Mouse (Mus musculus) ES-E14 (cell line): ENCODE data around the gene Mlst8. TPM values are rescaled to one million over a fixed set of nuclear protein-coding genes. Genes with fewer than 3 reads are reported as not detected.

Experiments used
- DNase-seq: peaks from one replicate; pipeline ENCODE4 v3.0.0-alpha.2; 2013; ENCODE audit warnings: low read depth, low spot score
- H3K27ac ChIP-seq: 2 replicates; pipeline ENCODE4 v1.5.1; 2012; ENCODE audit warnings: low read depth, mild to moderate bottlenecking, low read length, moderate library complexity, mixed read lengths; ENCODE audit not compliant: poor library complexity, insufficient read depth, severe bottlenecking
- H3K36me3 ChIP-seq: 2 replicates; pipeline ENCODE4 v1.6.1; 2012; ENCODE audit warnings: mild to moderate bottlenecking, low read length, moderate library complexity, mixed read lengths; ENCODE audit not compliant: control insufficient read depth, poor library complexity, insufficient read depth, severe bottlenecking
- H3K4me1 ChIP-seq, 2 experiments: fragments of 150-350 bp in 1 of 2; sonication (generic) in 1 of 2; 2 replicates each; pipeline ENCODE4 v1.6.1; 2012; ENCODE audit warnings: low read length in 2 of 2, mild to moderate bottlenecking in 1 of 2, mixed read lengths in 1 of 2; ENCODE audit not compliant: control insufficient read depth in 2 of 2, insufficient read depth in 2 of 2, poor library complexity in 1 of 2
- H3K4me3 ChIP-seq, 2 experiments: fragments of 150-350 bp in 1 of 2; sonication (generic) in 1 of 2; 2 replicates each; pipeline ENCODE4 v1.5.1; 2012; ENCODE audit warnings: low read length in 2 of 2, low read depth in 1 of 2, mild to moderate bottlenecking in 1 of 2, mixed read lengths in 1 of 2; ENCODE audit not compliant: insufficient read depth in 1 of 2, poor library complexity in 1 of 2, severe bottlenecking in 1 of 2
- H3K9ac ChIP-seq: 2 replicates; pipeline ENCODE4 v1.6.1; 2012; ENCODE audit warnings: low read depth, mild to moderate bottlenecking, low read length, mixed read lengths; ENCODE audit not compliant: poor library complexity, insufficient read depth, severe bottlenecking
- H3K9me3 ChIP-seq: fragments of 150-350 bp; sonication (generic); 2 replicates; pipeline ENCODE4 v1.6.1; 2012; ENCODE audit warnings: low read depth, mild to moderate bottlenecking, low read length; ENCODE audit not compliant: control insufficient read depth, insufficient read depth
- CHD2 ChIP-seq: IDR thresholded peaks from 2 replicates; pipeline ENCODE4 v1.6.1; 2014; ENCODE audit warnings: mild to moderate bottlenecking, low read depth, low read length, inconsistent platforms
- HCFC1 ChIP-seq: IDR thresholded peaks from 2 replicates; pipeline ENCODE4 v1.6.1; 2012; ENCODE audit warnings: low read length, inconsistent platforms, borderline replicate concordance; ENCODE audit not compliant: insufficient read depth
- MAFK ChIP-seq: IDR thresholded peaks from 2 replicates; pipeline ENCODE4 v1.6.1; 2014; ENCODE audit warnings: mild to moderate bottlenecking, low read depth, low read length, inconsistent platforms; ENCODE audit not compliant: insufficient read depth
- ZC3H11A ChIP-seq: IDR thresholded peaks from 2 replicates; pipeline ENCODE4 v1.6.1; 2012; ENCODE audit warnings: low read depth, mild to moderate bottlenecking, inconsistent platforms, low read length, borderline replicate concordance
- ZNF384 ChIP-seq: IDR thresholded peaks from 2 replicates; pipeline ENCODE4 v1.6.1; 2012; ENCODE audit warnings: low read depth, low read length, inconsistent platforms
- in situ Hi-C, 2 experiments: fragments of 600-800 bp; cut with MboI; formaldehyde crosslinking; loops; one replicate each; pipeline ENCODE4 v1.15.1; 2025; ENCODE audit warnings: low sequenced_read_pairs in 2 of 2, inconsistent platforms in 1 of 2; ENCODE audit not compliant: unreplicated experiment in 2 of 2
- total RNA-seq: library from RNA; depleted of rRNA; stranded (reverse); fragments of 300-350 nt; gene quantifications from 2 replicates; pipeline ENCODE4 v1.2.3, GENCODE M21; 2012

Mlst8 gene
- total RNA-seq, 1 experiment = 24.2 TPM

DNA sequence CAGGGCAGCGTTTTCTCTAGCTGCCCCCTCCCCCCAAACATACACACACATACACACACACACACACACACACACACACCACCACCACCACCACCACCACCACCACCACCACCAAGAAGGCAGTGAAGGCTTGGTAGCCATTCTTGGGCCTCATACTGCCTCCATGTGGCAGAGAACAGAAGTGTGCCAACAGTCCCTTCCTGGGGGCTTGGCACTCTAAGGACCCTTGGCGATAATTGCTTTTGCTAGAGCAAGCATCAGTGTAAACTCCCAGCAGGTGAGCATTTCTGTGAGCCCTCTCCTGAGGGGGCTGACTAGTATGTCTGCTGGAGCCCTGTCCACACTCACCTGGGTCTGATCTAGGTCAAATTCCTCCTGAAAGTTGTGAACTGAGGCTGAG, 37.7 kb downstream of the Mlst8 start:
- no peak for TF ChIP-seq MAFK
- TF ChIP-seq CHD2 = no peak
- TF ChIP-seq ZC3H11A = no peak
- no peak for TF ChIP-seq HCFC1
- no peak for TF ChIP-seq ZNF384
- H3K4me1 ChIP-seq = peaks cover 0 to 2% of the 10 kb centered on the region in 2 experiments; a peak in 1 of 4 replicates
- H3K27ac ChIP-seq = no peak overlapping the region
- in situ Hi-C loops = no loop called here
- H3K4me3 ChIP-seq = no peak overlapping the region
- H3K36me3 ChIP-seq = peaks cover 37% of the 10 kb centered on the region
- no peak for DNase-seq
- H3K9ac ChIP-seq = no peak overlapping the region
- H3K9me3 ChIP-seq = no peaks in the 10 kb centered on the region

GRCm38 (mm10) chr17:24440377-24440776, 38.5 kb downstream of the Mlst8 start:
- in situ Hi-C loops = no loop called here
- no peak for DNase-seq
- no peak overlapping the region for H3K27ac ChIP-seq
- no peaks in the 10 kb centered on the region for H3K9me3 ChIP-seq
- no peak overlapping the region for H3K9ac ChIP-seq
- H3K36me3 ChIP-seq = peaks cover 31% of the 10 kb centered on the region
- H3K4me3 ChIP-seq = no peak overlapping the region
- H3K4me1 ChIP-seq = peaks cover 0 to 2% of the 10 kb centered on the region in 2 experiments; a peak in 1 of 4 replicates
- TF ChIP-seq HCFC1 = no peak
- TF ChIP-seq ZNF384 = no peak
- TF ChIP-seq MAFK = no peak
- TF ChIP-seq CHD2 = no peak
- no peak for TF ChIP-seq ZC3H11A

DNA sequence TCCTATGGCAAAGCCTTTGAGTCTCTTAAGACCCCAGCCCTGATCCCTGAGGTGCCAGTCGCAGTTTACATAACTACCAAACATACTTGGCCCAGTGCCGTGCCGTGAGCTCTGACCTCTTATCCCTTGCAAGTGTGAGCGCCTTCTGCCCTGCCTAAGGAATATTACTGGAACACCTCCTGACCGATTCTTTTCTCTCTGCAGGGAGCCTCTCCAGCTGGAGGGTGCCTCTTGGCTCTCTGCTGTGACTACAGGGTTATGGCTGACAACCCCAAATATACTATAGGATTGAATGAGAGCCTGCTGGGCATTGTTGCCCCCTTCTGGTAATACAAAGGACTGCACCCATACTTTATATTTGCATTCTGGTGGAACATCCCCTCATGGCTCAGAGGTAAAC, 41.9 kb downstream of the Mlst8 start:
- Histone ChIP-seq H3K36me3 (peaks cover 11% of the 10 kb centered on the region; the same call in 1 of the 2 replicates), H3K4me1 (peaks cover 0 to under 1% of the 10 kb centered on the region in 2 experiments; a peak in 1 of 4 replicates), H3K9me3 (no peaks in the 10 kb centered on the region), H3K4me3 (no peak overlapping the region), H3K9ac (no peak overlapping the region), H3K27ac (no peak overlapping the region)
- in situ Hi-C loops = no loop called here
- TF ChIP-seq ZC3H11A (no peak), CHD2 (no peak), HCFC1 (no peak), MAFK (no peak), ZNF384 (no peak)
- no peak for DNase-seq

DNA sequence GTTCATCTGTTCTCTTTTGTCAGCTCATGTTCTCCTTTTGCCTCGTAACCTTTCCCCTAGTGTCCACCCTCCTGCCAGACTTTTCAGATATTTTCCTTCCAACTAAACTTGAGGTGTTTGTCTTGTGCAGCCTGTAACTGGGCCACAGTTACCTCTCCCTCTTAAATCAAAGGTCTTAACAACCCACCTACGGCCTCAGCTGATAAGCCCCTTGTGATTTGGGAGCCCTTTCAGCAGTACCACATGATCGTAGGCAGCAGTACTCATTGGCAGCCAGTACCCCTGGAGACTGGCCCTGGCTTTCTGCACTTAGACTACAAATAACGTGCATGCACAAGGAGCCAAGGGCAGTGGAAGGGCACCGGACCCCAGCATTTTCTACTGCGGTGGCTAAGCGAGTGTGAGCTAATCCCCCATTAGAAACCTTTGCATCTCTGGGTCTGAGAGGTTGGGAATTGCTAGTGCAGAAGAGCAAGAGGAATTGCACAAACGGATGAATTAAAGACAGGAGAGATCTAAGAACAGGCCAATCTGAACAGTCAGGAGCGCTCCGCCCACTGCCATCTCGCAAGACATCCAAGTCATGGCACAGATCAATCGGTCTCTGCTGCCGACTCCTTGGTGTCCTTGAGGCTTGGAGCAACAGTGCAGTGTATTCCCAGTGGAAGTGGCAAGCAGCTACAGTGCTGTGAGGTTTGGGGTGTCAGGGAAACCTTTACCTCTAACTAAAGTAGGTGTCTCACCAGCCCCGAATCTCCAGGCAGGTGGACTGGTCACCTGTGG, 49.5 kb downstream of the Mlst8 start:
- Histone ChIP-seq H3K9ac (no peak overlapping the region), H3K4me3 (no peak overlapping the region), H3K36me3 (peaks cover 5% of the 10 kb centered on the region), H3K27ac (no peak overlapping the region), H3K9me3 (no peaks in the 10 kb centered on the region), H3K4me1 (no peaks in the 10 kb centered on the region)
- in situ Hi-C loops = no loop called here
- no peak for TF ChIP-seq CHD2
- no peak for TF ChIP-seq MAFK
- TF ChIP-seq ZNF384 = no peak
- DNase-seq = no peak
